Mouse (Mus musculus) liver, embryonic 14.5 days (tissue): Measurements from ENCODE around the gene Glipr1l1. TPM values are rescaled to one million over a fixed set of nuclear protein-coding genes. Genes with fewer than 3 reads are reported as not detected.
"Not testable (repeated sequence)": the region's sequence is repeated elsewhere in the genome, so short reads cannot be mapped to it uniquely, and the experiment has no call there.

ENCODE experiments used
- ATAC-seq: fragments of 200-750 bp; cut with Nextera tagmentation; 2 replicates; pipeline ENCODE4 v1.8.0; 2017; ENCODE audit warnings: moderate number of reproducible peaks, mild to moderate bottlenecking, moderate library complexity; ENCODE audit not compliant: insufficient read depth
- DNase-seq, 3 experiments: peaks; one replicate each; pipeline ENCODE4 v3.0.0-alpha.2; 2012 to 2013; ENCODE audit warnings: low read depth in 3 of 3, low spot score in 3 of 3
- H3K27ac ChIP-seq: fragments of 300-500 bp; sonication (generic); 2 replicates; pipeline ENCODE4 v1.5.1; 2014; ENCODE audit warnings: moderate library complexity, mild to moderate bottlenecking, control low read depth, inconsistent platforms
- H3K27me3 ChIP-seq: fragments of 300-500 bp; sonication (generic); 2 replicates; pipeline ENCODE4 v1.6.1; 2014; ENCODE audit warnings: mild to moderate bottlenecking, low read length, moderate library complexity; ENCODE audit not compliant: control insufficient read depth, insufficient read depth
- H3K36me3 ChIP-seq: fragments of 300-500 bp; sonication (generic); replicated peaks from 2 replicates; pipeline ENCODE4 v1.6.1; 2014; ENCODE audit warnings: low read depth; ENCODE audit not compliant: control insufficient read depth, insufficient read depth
- H3K4me1 ChIP-seq, 2 experiments: fragments of 200-500 bp in 1 of 2; fragments of 300-500 bp in 1 of 2; sonication (generic) in 1 of 2; replicated peaks; 2 replicates each; pipeline ENCODE4 v1.6.1; 2012 to 2014; ENCODE audit warnings: antibody characterized with exemption in 1 of 2, inconsistent platforms in 1 of 2, low read length in 1 of 2; ENCODE audit not compliant: control insufficient read depth in 2 of 2, insufficient read depth in 2 of 2
- H3K4me2 ChIP-seq: fragments of 300-500 bp; sonication (generic); 2 replicates; pipeline ENCODE4 v1.6.1; 2014; ENCODE audit warnings: low read depth, mild to moderate bottlenecking, control low read depth, moderate library complexity
- H3K4me3 ChIP-seq, 2 experiments: fragments of 200-500 bp in 1 of 2; fragments of 300-500 bp in 1 of 2; sonication (generic) in 1 of 2; 2 replicates each; pipeline ENCODE4 v1.5.1; 2012 to 2014; ENCODE audit warnings: low read depth in 2 of 2, low read length in 2 of 2, mild to moderate bottlenecking in 2 of 2, control low read depth in 1 of 2, inconsistent platforms in 1 of 2, moderate library complexity in 1 of 2; ENCODE audit not compliant: insufficient read depth in 1 of 2
- H3K9ac ChIP-seq: fragments of 300-500 bp; sonication (generic); replicated peaks from 2 replicates; pipeline ENCODE4 v1.6.1; 2014; ENCODE audit warnings: mild to moderate bottlenecking, control low read depth, moderate library complexity
- H3K9me3 ChIP-seq: fragments of 300-500 bp; sonication (generic); 2 replicates; pipeline ENCODE4 v1.6.1; 2016; ENCODE audit warnings: low read length, mixed read lengths; ENCODE audit not compliant: control insufficient read depth
- CTCF ChIP-seq: IDR thresholded peaks from 2 replicates; pipeline ENCODE4 v1.5.1; 2016; ENCODE audit warnings: antibody characterized with exemption, low read depth, control low read depth
- EP300 ChIP-seq: IDR thresholded peaks from 2 replicates; pipeline ENCODE4 v1.6.1; 2016; ENCODE audit warnings: antibody characterized with exemption, low read depth
- WGBS: fragments of 180-500 bp; shearing (Covaris S2); extraction: QIAGEN DNeasy Blood & Tissue Kit; methylation state at CpG from one replicate; pipeline ENCODE4 v1.1.7; 2014; ENCODE audit not compliant: insufficient replicate concordance; 5-methylcytosine and 5-hydroxymethylcytosine counted together
- polyA plus RNA-seq, 2 experiments: library from polyadenylated mRNA; depleted of rRNA in 1 of 2; stranded (reverse) in 1 of 2; unstranded in 1 of 2; fragments of >200 nt; fragmentation: Nextera tagmentation in 1 of 2; extraction: Ambion mirVana in 1 of 2; gene quantifications; 2 replicates each; pipeline versions ENCODE4 v1.2.1 to v1.2.3; 2012 to 2014

Glipr1l1 gene
- polyA plus RNA-seq, 2 experiments, result not detected

- H3K27me3 ChIP-seq, result no peaks in the 10 kb centered on the region
- no peak for TF ChIP-seq EP300
- 0 out of 2 replicates have a peak, but pooled peaks have one; percentile 3 for TF ChIP-seq CTCF
- H3K36me3 ChIP-seq, result no peaks in the 10 kb centered on the region
- H3K4me1 ChIP-seq, result no peaks in the 10 kb centered on the region
- no peak overlapping the region for H3K27ac ChIP-seq
- ATAC-seq (no peak), DNase-seq (no peak)
- no peak overlapping the region for H3K4me3 ChIP-seq
- no peaks in the 10 kb centered on the region for H3K9me3 ChIP-seq
- no peak overlapping the region for H3K9ac ChIP-seq
- H3K4me2 ChIP-seq, result no peak overlapping the region
Measured at GRCm38 (mm10) chr10:112051220-112051619, 8.8 kb upstream of the Glipr1l1 start.

DNA sequence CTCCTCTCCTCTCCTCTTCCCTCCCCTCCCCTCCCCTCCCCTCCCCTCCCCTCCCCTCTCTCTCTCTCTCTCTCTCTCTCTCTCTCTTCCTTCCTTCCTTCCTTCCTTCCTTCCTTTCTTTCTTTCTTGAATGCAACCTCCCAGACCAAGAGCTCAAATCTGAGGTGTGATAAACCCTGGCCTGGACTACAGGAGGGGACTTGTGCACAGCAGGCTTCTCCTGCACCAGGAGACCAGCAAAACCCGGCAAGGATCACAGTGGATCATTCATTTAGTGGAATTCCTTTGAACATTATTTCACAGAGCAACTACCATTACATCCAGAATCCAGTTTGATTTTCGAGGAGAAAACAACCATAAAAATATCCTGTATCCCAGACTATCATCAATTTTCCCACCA is 8.0 kb upstream of the Glipr1l1 start:
- H3K4me3 ChIP-seq, H3K36me3 ChIP-seq, H3K9ac ChIP-seq, H3K9me3 ChIP-seq, ATAC-seq, H3K4me2 ChIP-seq, H3K4me1 ChIP-seq, DNase-seq, H3K27me3 ChIP-seq, H3K27ac ChIP-seq: not testable (repeated sequence)
- 31% methylated on average over 2 of the region's 2 CpGs for WGBS

DNA sequence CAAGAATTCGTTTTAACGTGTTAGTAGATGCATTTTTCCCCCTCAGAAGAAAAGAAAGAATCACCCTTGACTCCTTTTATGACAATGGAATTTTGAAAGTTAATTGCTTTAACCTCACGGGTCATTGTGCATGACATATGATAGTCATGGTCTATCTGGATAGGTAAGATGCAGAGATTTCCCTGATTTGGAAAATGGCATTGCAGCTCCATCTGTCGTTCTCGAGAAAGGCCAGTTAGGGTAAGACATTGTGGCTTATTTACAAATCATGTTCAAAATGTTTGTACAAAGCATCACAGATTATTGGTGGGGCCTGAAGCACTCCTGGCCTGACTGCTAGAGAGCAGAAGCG is 570 bp downstream of the Glipr1l1 start:
- H3K27me3 ChIP-seq, H3K27ac ChIP-seq, H3K4me1 ChIP-seq, ATAC-seq, H3K4me2 ChIP-seq, H3K36me3 ChIP-seq, H3K9ac ChIP-seq, DNase-seq, H3K4me3 ChIP-seq, H3K9me3 ChIP-seq: not testable (repeated sequence)
- 55% methylated on average over 6 of the region's 6 CpGs for WGBS

DNA sequence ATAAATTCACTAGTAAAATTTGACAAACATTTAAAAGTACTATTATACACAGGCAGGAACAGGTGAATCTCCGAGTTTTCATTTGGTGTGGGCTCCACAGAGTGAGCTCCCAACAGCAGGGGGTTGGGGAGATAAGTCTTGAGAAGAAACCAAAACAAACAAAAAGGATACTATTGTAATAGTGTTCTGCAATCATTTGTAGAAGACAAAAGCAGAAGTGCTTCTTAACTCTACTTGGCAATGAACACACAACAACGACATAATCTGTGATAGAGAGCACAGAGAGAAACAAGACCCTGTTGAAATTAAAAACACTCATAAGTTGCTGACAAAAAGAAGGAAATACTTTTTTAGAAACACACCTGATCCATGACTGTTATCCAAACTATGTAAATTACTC is 20.1 kb downstream of the Glipr1l1 start:
- no peak for ATAC-seq
- 19% methylated on average over 2 of the region's 2 CpGs for WGBS

GRCm38 (mm10) chr10:112083157-112083556 is 23.2 kb downstream of the Glipr1l1 start, which contains the start of gene Glipr1l2:
Gene Glipr1l2 (plus strand): TSS chr10:112083354.
- no peaks in the 10 kb centered on the region for H3K4me1 ChIP-seq
- no peaks in the 10 kb centered on the region for H3K9me3 ChIP-seq
- 76% methylated on average over 14 of the region's 14 CpGs for WGBS

More for the DNA sequence above, 20.1 kb downstream of the Glipr1l1 start:
- Histone ChIP-seq H3K36me3 (no peaks in the 10 kb centered on the region), H3K9ac (no peak overlapping the region), H3K4me3 (no peak overlapping the region), H3K27ac (no peak overlapping the region), H3K4me1 (no peaks in the 10 kb centered on the region), H3K27me3 (no peaks in the 10 kb centered on the region), H3K4me2 (no peak overlapping the region), H3K9me3 (no peaks in the 10 kb centered on the region)
- no peak for DNase-seq
- no peak for TF ChIP-seq CTCF
- TF ChIP-seq EP300, result no peak

GRCm38 (mm10) chr10:112105785-112106184 is 45.8 kb downstream of the Glipr1l1 start:
- not testable (repeated sequence) for H3K9ac ChIP-seq, H3K9me3 ChIP-seq, ATAC-seq, H3K4me3 ChIP-seq, H3K27me3 ChIP-seq, H3K27ac ChIP-seq, H3K4me2 ChIP-seq, H3K36me3 ChIP-seq, H3K4me1 ChIP-seq
- 5% methylated on average over 5 of the region's 5 CpGs for WGBS
- DNase-seq, result peak in 1 of 3 experiments; percentile 4
- peak; percentile 76 for TF ChIP-seq CTCF

More at GRCm38 (mm10) chr10:112083157-112083556, 23.2 kb downstream of the Glipr1l1 start, which contains the start of gene Glipr1l2:
- no peak within 1 kb of the TSS for H3K4me2 ChIP-seq
- TF ChIP-seq CTCF (no peak), EP300 (no peak)
- ATAC-seq (no peak), DNase-seq (no peak)
- no peaks in the 10 kb centered on the region for H3K27me3 ChIP-seq
- no peaks in the 10 kb centered on the region for H3K36me3 ChIP-seq
- no peak within 1 kb of the TSS for H3K27ac ChIP-seq
- no peak within 1 kb of the TSS for H3K9ac ChIP-seq
- H3K4me3 ChIP-seq, result no peak within 1 kb of the TSS
